Mouse (Mus musculus) left cerebral cortex, adult 8-10 months (tissue): ENCODE data around the gene Tbata. TPM values are rescaled to one million over a fixed set of nuclear protein-coding genes. Genes with fewer than 3 reads are reported as not detected.

ENCODE experiments used
- DNase-seq, 2 experiments: peaks; one replicate each; pipeline ENCODE4 v3.0.0; 2022; ENCODE audit warnings: low spot score in 2 of 2
- total RNA-seq, 4 experiments: library from RNA; stranded (reverse); gene quantifications; 2 replicates each; pipeline ENCODE4 v1.2.4; 2022

Gene Tbata
- 1 to 10 TPM in 1 of 4 experiments, under 1 TPM in 3; 0.26 to 1.2 (median 0.72) TPM for total RNA-seq

DNA sequence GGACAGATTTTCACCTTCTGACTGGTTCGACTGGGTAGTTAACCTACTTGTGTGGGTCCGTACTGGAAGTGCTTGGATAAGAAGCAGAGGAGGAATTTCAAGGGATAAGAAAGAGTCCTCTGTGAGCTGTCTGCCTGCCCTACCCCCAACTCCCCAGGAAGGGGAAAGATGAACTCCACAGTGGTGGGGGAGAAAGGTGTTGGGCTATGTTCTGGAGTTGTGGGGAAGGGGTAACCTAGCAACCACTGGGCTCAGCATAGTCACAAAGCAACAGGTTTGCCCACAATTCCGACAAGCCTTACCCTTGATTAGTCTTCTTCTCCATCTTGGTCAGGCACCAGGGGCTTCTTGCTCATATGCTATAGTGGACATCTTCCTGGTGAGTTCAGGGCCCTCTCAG, at the start of gene Tbata:
TSS of gene Tbata (plus strand) at position 301 of the 400 bp plus-strand sequence.
- DNase-seq, result no peak

DNA sequence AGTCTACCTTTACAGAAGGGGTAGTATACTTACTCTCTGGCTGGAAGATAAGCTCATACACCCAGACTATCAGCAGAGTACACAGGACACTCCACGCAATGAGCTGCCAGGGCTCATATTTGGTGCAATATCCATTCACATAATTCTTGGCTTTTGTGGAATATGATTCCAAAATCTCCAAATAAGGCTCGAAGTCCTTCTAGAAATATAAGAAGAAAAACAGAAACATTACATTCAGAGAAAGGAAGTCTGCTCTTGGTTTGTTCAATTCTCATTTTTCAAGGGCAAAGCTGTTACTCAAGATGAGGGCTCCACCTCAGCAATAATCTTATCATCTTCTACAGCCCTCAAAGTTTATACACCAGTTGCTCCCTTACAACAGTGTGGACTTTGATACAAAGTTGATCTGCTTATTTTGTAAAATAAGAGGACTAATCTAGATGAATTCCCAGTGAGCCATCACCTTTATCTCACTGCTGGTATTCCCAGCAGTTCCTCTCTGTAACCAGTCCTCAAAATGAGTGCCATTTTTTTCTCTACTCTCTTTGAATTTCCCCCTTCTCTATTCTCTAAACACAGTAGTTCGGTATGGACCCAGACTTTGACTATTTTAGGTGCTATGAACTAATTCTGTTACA, 48.4 kb upstream of the Tbata start:
- no peak for DNase-seq

- DNase-seq, result no peak
Measured at GRCm38 (mm10) chr10:61124462-61124861, 47.3 kb upstream of the Tbata start.

- DNase-seq, result no peak
Measured at GRCm38 (mm10) chr10:61128701-61129365, 42.9 kb upstream of the Tbata start.

GRCm38 (mm10) chr10:61130959-61131358, 40.8 kb upstream of the Tbata start:
- DNase-seq, result no peak

DNA sequence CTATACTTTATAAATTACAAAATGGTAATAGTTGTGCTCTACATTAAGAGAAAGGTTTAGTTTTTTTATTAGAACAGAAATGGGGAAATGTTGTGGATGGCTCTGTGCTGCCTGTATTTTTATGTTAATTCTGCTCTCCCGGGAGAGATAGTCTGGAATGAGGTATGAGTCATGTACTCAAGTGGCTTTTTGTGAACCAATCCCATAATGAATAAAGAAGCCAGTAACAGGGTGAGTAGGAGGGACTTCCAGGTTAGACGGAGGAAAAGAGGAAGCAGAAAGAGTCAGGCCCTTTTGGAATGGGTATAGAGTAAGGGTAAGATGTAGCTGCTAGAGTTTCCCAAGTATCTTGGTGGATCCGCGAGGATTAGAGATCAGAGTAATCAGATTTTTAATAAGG, 37.7 kb upstream of the Tbata start:
- DNase-seq, result no peak

- no peak for DNase-seq
Measured at GRCm38 (mm10) chr10:61135226-61135839, 36.4 kb upstream of the Tbata start.

GRCm38 (mm10) chr10:61137567-61137966, 34.2 kb upstream of the Tbata start:
- DNase-seq, result no peak

DNA sequence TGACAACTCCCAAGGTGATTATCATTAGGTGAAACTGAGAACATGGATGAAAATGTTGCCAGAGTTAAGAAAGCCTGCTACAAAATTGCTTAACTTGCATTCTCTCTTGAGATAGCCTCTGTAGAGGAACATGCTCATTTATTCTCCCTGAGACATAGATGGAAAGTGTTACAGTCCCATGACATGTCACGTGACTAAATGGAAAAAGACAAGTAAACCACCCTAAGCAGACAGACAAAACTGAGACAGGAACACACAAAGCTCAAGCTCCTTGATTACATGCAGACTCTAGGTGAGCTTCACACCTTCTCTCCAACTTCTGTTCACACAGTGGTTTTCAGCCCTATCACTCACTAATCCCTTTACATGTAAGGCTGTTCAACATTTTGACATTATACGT, 28.4 kb upstream of the Tbata start:
- no peak for DNase-seq

GRCm38 (mm10) chr10:61145766-61146118, 26.0 kb upstream of the Tbata start:
- no peak for DNase-seq

DNA sequence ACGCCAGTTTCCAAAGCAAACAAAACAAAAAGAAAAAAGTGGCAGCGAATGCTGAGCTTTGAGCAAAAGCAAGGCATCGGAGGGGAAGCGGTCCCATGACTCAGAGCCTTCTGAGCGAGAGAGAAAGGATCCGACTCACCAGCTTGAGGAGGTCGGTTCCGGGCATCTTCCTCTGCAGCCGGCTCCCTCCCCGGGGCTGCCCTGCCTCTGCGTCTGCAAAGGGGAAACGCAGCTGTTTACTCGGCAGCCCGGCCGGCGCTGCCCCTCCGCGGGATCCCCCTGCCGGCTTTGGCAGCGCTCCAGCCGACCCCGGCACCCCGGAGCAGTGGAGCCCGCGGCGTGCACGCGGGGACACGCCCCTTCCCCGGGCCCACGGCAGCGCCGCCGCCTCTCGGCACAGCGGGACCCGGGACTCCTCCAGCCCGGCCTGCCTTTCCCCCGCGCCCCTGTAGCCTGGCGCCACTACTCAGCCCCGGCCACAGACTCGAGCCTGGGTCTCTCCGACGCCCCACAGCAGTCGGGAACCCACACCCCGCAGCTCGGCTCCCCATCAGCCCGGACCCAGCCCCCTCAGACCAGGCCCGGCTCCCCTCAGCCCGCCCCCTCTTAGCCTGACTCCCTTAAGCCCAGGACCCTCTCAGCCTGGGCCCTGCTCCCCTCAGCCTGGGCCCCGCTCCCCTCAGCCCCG, 25.5 kb upstream of the Tbata start:
- DNase-seq, result peak; percentile 18 to 27

DNA sequence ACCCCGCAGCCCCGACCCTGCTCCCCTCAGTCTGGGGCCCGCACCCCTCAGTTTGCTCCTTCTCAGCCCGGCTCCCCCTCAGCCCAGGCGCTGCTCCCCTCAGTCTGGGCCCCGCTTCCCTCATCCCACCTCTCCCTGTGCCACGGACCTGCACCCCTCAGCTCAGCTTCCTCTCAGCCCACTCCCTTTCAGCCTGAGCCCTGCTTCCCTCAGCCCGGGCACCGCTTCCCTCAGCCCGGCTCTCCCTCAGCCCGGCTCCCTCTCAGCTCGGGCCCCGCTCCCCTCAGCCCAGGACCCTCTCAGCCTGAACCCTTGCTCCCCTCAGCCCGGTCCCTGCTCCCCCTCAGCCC, 25.0 kb upstream of the Tbata start:
- no peak for DNase-seq

DNA sequence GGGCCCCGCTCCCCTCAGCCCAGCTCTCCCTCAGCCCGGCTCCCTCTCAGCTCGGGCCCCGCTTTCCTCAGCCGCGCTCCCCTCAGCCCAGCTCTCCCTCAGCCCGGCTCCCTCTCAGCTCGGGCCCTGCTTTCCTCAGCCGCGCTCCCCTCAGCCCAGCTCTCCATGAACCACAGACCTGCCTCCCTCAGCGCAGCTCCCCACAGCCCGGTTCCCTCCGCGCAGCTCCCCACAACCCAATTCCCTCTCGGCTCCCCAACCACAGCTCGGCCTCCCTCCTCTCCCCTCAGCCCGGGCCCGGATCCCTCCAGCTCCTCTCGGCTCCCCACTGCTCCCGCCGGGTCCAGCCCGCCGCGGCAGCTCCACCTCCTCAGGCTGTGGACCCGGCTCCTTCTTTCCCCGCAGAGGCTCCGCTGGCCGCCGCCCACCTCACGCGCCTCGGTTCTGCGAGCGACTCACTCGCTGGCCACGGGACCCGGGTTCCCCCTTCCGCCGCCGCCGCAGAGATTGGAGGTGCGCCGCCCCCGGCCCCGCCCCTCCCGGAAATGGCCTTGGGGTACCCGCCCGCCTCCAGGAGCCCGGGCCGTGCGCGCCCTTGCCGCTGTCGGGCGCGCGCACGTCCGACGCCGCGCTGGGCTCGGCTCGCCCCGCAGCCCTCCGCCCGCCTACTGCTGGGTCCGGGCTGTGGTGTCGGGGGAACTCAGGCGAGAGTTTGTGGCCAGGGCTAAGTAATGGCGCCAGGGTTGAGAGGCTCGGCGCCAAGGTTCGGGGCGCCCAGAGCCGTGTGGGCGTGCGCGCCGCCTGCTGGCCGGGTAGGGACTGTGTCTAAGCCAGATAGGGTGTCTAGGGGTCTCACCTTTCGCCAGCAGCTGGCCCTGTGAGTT, 24.4 kb upstream of the Tbata start, which contains the start of gene Sgpl1:
TSS of gene Sgpl1 (minus strand) at position 547 of the 884 bp plus-strand sequence.
- DNase-seq, result peak; percentile 66 to 78

GRCm38 (mm10) chr10:61149476-61149875, 22.3 kb upstream of the Tbata start:
- DNase-seq, result no peak

DNA sequence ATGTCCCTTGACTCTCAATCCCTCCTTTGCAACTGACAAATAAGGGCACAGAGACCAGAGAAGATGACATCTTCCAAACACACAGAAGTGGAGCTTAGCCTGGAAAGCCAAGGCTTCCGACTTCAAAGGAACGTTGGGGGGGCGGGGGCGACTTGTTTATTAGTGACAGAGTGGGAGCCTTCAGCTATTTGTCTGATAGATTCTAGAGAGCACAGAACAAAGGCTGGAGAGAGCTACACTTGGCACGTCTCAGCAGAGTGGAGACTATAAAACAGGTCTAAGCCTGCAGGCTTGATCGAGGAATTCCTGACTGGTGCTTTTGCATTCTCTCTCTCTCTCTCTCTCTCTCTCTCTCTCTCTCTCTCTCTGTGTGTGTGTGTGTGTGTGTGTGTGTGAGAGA, 21.1 kb upstream of the Tbata start:
- no peak for DNase-seq

DNA sequence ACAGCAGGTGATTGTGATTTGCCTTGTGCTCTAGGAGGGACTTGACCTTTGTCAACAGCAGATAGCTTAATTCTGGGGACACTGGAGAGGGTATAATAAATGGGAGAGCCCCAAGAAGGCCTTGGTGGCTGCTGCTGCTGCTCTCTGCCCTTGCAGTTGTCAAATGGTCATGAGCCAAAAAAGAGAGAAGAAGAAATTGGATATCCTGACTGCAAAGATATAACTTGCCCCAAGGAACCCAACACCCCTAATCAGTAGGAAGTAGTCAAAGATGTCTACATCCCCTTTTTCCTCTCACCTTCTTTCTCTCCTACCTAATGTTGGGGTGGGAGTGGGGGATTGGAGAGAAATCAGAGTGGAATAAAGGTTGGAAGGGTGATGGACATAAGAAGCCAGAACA, 19.6 kb upstream of the Tbata start:
- no peak for DNase-seq

DNA sequence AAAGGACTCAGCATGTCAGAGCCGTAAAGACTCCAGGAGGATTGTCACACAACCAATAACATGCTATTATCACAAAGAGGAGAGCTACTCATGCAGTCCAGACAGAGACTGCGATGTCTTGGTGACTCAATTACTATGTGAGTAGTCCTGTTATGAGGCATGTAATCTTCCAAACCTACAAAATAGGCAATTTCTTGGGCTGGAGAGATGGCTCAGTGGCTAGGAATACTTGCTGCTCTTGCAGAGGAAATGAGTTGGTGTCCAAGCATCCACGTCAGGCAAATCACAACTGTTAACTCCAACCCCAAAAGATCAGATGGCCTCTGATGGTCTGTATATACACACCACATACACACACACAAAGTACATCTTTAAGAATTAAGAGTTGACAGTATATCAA, 16.1 kb upstream of the Tbata start:
- no peak for DNase-seq

DNA sequence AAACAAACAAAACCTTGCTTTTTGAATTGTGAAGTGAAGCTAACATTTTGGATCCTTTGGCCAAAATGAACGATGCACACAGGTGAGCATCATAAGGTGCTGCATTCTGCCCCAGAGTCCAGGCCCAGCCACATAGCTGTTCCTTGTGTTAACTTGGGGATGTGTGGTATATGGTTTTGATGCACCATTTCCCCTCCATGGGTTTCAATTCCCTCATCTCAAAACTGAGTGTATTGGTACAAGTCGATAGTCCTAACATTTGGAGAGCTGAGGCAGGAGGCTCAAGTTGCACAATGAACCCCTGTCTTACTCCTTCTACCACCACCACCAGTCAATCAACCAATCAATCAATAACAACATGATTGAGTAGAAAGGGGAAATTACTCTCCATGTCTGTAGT, 15.3 kb upstream of the Tbata start:
- DNase-seq, result no peak

DNA sequence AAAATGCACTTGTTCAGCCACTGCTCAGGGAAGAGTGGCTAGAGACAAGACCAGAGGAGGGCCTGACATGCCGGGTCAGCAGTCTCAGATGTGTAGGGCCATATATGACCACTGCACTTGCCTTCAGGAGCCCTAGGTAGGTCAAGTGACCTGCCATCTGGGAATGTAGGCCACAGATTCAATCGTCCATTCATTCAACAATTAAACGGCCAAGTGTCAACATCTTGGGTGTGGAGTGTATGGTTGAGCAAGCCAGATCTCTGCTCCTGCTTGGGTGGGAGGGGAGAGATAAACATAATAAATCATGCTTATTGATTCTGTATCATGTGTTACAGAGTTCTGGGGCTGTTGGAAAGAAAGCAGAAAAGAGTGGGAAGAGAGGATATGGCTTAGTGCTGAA, 13.2 kb upstream of the Tbata start:
- no peak for DNase-seq

- no peak for DNase-seq
Measured at GRCm38 (mm10) chr10:61160089-61160488, 11.7 kb upstream of the Tbata start.

DNA sequence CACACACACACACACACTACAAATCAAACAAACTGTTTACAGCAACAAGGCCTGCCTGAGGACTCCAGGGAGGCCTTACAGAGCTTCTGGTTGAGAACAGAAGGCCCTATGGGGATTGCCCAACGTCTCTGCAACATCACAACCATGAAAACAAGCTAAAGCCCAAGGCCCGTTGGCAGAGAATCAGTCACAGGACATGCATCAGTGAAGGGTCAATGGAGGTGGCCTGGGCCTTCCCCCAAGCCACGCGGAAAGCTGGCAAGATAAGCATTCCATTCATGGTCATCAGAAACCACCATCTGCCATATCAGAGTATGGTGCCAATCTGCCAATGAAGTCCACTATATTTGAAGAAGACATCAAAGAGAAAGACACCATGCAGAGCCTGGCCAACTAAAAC, 11.1 kb upstream of the Tbata start:
- no peak for DNase-seq
